Mouse (Mus musculus): ENCODE results near the gene Pfkfb4.

- TF ChIP-seq CTCF (IDR thresholded peaks at IDR 0.05; ENCODE audit: low read depth), result no peak
- TF ChIP-seq EP300 (IDR thresholded peaks at IDR 0.05; ENCODE audit: low read depth), result no peak
Measured at GRCm38 (mm10) chr9:109058006-109058765, 66.6 kb downstream of the Pfkfb4 start.

All from liver, postnatal 0 days (tissue).